Mouse (Mus musculus): ENCODE data around the gene Stx18. TPM values are rescaled to one million over a fixed set of nuclear protein-coding genes. Genes with fewer than 3 reads are reported as not detected.

The Stx18 gene
- total RNA-seq, 1 experiment: 16.8 TPM

GRCm38 (mm10) chr5:38004746-38005145 lies 33.8 kb upstream of the Stx18 start:
- Histone ChIP-seq H3K9ac (ENCODE audit: insufficient read depth, low read depth, low read length, poor library complexity, severe bottlenecking) (no peak overlapping the region), H3K27ac (ENCODE audit: insufficient read depth, low read depth, low read length, poor library complexity, severe bottlenecking) (no peak overlapping the region), H3K4me3 (ENCODE audit: insufficient read depth in 1 of 2, low read depth in 1 of 2, low read length in 2 of 2, poor library complexity in 1 of 2, severe bottlenecking in 1 of 2) (no peak overlapping the region), H3K4me1 (ENCODE audit: control insufficient read depth in 2 of 2, insufficient read depth in 2 of 2, low read length in 2 of 2, poor library complexity in 1 of 2) (peaks cover 0 to 5% of the 10 kb centered on the region in 2 experiments; a peak in 1 of 4 replicates), H3K9me3 (ENCODE audit: control insufficient read depth, insufficient read depth, low read depth, low read length) (no peaks in the 10 kb centered on the region), H3K36me3 (ENCODE audit: control insufficient read depth, insufficient read depth, low read length, poor library complexity, severe bottlenecking) (no peaks in the 10 kb centered on the region)
- no peak for DNase-seq (ENCODE audit: low read depth, low spot score)
- TF ChIP-seq ZC3H11A (IDR thresholded peaks at IDR 0.05; ENCODE audit: borderline replicate concordance, low read depth, low read length) (no peak), ZNF384 (IDR thresholded peaks at IDR 0.05; ENCODE audit: low read depth, low read length) (no peak), HCFC1 (IDR thresholded peaks at IDR 0.05; ENCODE audit: borderline replicate concordance, insufficient read depth, low read length) (no peak), MAFK (IDR thresholded peaks at IDR 0.05; ENCODE audit: insufficient read depth, low read depth, low read length) (no peak), CHD2 (IDR thresholded peaks at IDR 0.05; ENCODE audit: low read depth, low read length) (no peak)
- in situ Hi-C loops (cut with MboI; ENCODE audit: low sequenced_read_pairs in 2 of 2, unreplicated experiment in 2 of 2): no loop called here

GRCm38 (mm10) chr5:38006415-38007347 lies 31.9 kb upstream of the Stx18 start:
- Histone ChIP-seq H3K9me3 (ENCODE audit: control insufficient read depth, insufficient read depth, low read depth, low read length) (no peaks in the 10 kb centered on the region), H3K36me3 (ENCODE audit: control insufficient read depth, insufficient read depth, low read length, poor library complexity, severe bottlenecking) (no peaks in the 10 kb centered on the region), H3K27ac (ENCODE audit: insufficient read depth, low read depth, low read length, poor library complexity, severe bottlenecking) (no peak overlapping the region), H3K4me1 (ENCODE audit: control insufficient read depth in 2 of 2, insufficient read depth in 2 of 2, low read length in 2 of 2, poor library complexity in 1 of 2) (peaks cover 0 to 5% of the 10 kb centered on the region in 2 experiments; a peak in 1 of 4 replicates), H3K4me3 (ENCODE audit: insufficient read depth in 1 of 2, low read depth in 1 of 2, low read length in 2 of 2, poor library complexity in 1 of 2, severe bottlenecking in 1 of 2) (no peak overlapping the region), H3K9ac (ENCODE audit: insufficient read depth, low read depth, low read length, poor library complexity, severe bottlenecking) (no peak overlapping the region)
- in situ Hi-C loops (cut with MboI; ENCODE audit: low sequenced_read_pairs in 2 of 2, unreplicated experiment in 2 of 2): no loop called here
- no peak for DNase-seq (ENCODE audit: low read depth, low spot score)
- no peak for TF ChIP-seq CHD2 (IDR thresholded peaks at IDR 0.05; ENCODE audit: low read depth, low read length)
- TF ChIP-seq MAFK (IDR thresholded peaks at IDR 0.05; ENCODE audit: insufficient read depth, low read depth, low read length): peak; percentile 39; the same call in 1 of the 2 replicates

GRCm38 (mm10) chr5:38009071-38009470 lies 29.5 kb upstream of the Stx18 start:
- in situ Hi-C loops (cut with MboI; ENCODE audit: low sequenced_read_pairs in 2 of 2, unreplicated experiment in 2 of 2): no loop called here
- Histone ChIP-seq H3K9ac (ENCODE audit: insufficient read depth, low read depth, low read length, poor library complexity, severe bottlenecking) (no peak overlapping the region), H3K36me3 (ENCODE audit: control insufficient read depth, insufficient read depth, low read length, poor library complexity, severe bottlenecking) (no peaks in the 10 kb centered on the region), H3K27ac (ENCODE audit: insufficient read depth, low read depth, low read length, poor library complexity, severe bottlenecking) (no peak overlapping the region), H3K4me1 (ENCODE audit: control insufficient read depth in 2 of 2, insufficient read depth in 2 of 2, low read length in 2 of 2, poor library complexity in 1 of 2) (peaks cover 0 to 2% of the 10 kb centered on the region in 2 experiments; a peak in 1 of 4 replicates), H3K4me3 (ENCODE audit: insufficient read depth in 1 of 2, low read depth in 1 of 2, low read length in 2 of 2, poor library complexity in 1 of 2, severe bottlenecking in 1 of 2) (no peak overlapping the region), H3K9me3 (ENCODE audit: control insufficient read depth, insufficient read depth, low read depth, low read length) (no peaks in the 10 kb centered on the region)
- TF ChIP-seq MAFK (IDR thresholded peaks at IDR 0.05; ENCODE audit: insufficient read depth, low read depth, low read length): no peak
- TF ChIP-seq HCFC1 (IDR thresholded peaks at IDR 0.05; ENCODE audit: borderline replicate concordance, insufficient read depth, low read length): no peak
- DNase-seq (ENCODE audit: low read depth, low spot score): no peak

GRCm38 (mm10) chr5:38014916-38015315 lies 23.6 kb upstream of the Stx18 start:
- no peak for DNase-seq (ENCODE audit: low read depth, low spot score)
- Histone ChIP-seq H3K4me3 (ENCODE audit: insufficient read depth in 1 of 2, low read depth in 1 of 2, low read length in 2 of 2, poor library complexity in 1 of 2, severe bottlenecking in 1 of 2) (no peak overlapping the region), H3K4me1 (ENCODE audit: control insufficient read depth in 2 of 2, insufficient read depth in 2 of 2, low read length in 2 of 2, poor library complexity in 1 of 2) (no peaks in the 10 kb centered on the region), H3K9ac (ENCODE audit: insufficient read depth, low read depth, low read length, poor library complexity, severe bottlenecking) (no peak overlapping the region), H3K27ac (ENCODE audit: insufficient read depth, low read depth, low read length, poor library complexity, severe bottlenecking) (no peak overlapping the region), H3K36me3 (ENCODE audit: control insufficient read depth, insufficient read depth, low read length, poor library complexity, severe bottlenecking) (no peaks in the 10 kb centered on the region), H3K9me3 (ENCODE audit: control insufficient read depth, insufficient read depth, low read depth, low read length) (no peaks in the 10 kb centered on the region)
- TF ChIP-seq ZC3H11A (IDR thresholded peaks at IDR 0.05; ENCODE audit: borderline replicate concordance, low read depth, low read length) (no peak), HCFC1 (IDR thresholded peaks at IDR 0.05; ENCODE audit: borderline replicate concordance, insufficient read depth, low read length) (no peak), MAFK (IDR thresholded peaks at IDR 0.05; ENCODE audit: insufficient read depth, low read depth, low read length) (no peak), CHD2 (IDR thresholded peaks at IDR 0.05; ENCODE audit: low read depth, low read length) (no peak), ZNF384 (IDR thresholded peaks at IDR 0.05; ENCODE audit: low read depth, low read length) (no peak)
- in situ Hi-C loops (cut with MboI; ENCODE audit: low sequenced_read_pairs in 2 of 2, unreplicated experiment in 2 of 2): no loop called here

Data from ES-E14 (cell line).